Mouse (Mus musculus): Measurements from ENCODE around the gene Zfyve27. TPM values are rescaled to one million over a fixed set of nuclear protein-coding genes. Genes with fewer than 3 reads are reported as not detected.

Zfyve27 gene
- polyA plus RNA-seq, 1 experiment from 2014 or later: 17.5 TPM

GRCm38 (mm10) chr19:42226451-42226850 lies 62.7 kb downstream of the Zfyve27 start:
- no peaks in the 10 kb centered on the region for H3K36me3 ChIP-seq (ENCODE audit: control insufficient read depth, insufficient read depth, low read length)
- H3K27ac ChIP-seq (ENCODE audit: low read depth): no peak overlapping the region
- H3K9ac ChIP-seq (ENCODE audit: low read length): no peak overlapping the region
- H3K9me3 ChIP-seq (ENCODE audit: control insufficient read depth, low read length): no peaks in the 10 kb centered on the region
- H3K4me3 ChIP-seq (ENCODE audit: low read depth, low read length): no peak overlapping the region
- H3K4me1 ChIP-seq (replicated peaks; ENCODE audit: control insufficient read depth, insufficient read depth, low read length): no peaks in the 10 kb centered on the region
- WGBS: 78% methylated on average over 10 of the region's 10 CpGs
- no peak for ATAC-seq (replicated peaks; ENCODE audit: low FRiP score, low TSS enrichment, low read depth)
- H3K4me2 ChIP-seq (ENCODE audit: low read length): no peak overlapping the region
- no peak for DNase-seq (ENCODE audit: low spot score)
- no peaks in the 10 kb centered on the region for H3K27me3 ChIP-seq (replicated peaks; ENCODE audit: control insufficient read depth, insufficient read depth, low read length)

DNA sequence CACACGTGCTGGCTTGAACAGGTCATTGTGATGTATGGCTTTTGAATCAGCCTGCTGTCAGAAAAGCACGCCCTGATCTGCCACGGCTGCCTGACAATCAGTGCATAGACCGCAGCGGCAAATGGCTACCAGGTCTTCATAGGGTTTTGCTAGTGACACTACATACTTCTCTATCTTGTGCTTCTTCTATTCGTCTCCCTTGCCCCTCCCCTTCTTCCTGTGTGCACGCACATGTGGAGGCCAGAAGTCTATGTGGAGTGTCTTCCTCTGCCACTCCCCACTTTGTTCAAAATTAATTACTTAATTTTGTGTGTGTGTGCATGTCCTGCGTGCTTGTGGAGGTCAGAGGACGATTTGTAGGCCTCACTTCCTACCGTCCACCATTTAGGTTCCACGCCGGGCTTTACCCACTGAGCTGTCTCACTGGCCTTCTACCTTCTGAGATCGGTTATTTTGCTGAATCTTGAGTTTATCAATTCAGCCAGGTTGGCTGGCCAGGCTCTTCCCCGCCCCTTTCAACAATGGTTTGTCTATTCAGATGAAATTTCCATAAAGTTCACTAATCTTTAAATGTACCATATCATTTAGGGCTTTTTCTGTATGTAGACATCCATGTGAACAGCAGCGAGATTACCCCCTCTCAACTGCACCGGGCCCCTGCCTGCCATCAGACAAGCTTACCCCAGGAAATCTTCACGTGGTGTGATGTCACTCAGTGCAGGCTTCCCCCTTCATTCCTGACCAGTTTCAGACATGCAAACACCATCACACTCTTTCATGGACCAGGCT lies 65.9 kb downstream of the Zfyve27 start:
- Histone ChIP-seq H3K9me3 (ENCODE audit: control insufficient read depth, low read length) (no peaks in the 10 kb centered on the region), H3K27ac (ENCODE audit: low read depth) (no peak overlapping the region), H3K4me2 (ENCODE audit: low read length) (no peak overlapping the region), H3K27me3 (replicated peaks; ENCODE audit: control insufficient read depth, insufficient read depth, low read length) (no peaks in the 10 kb centered on the region), H3K4me3 (ENCODE audit: low read depth, low read length) (no peak overlapping the region), H3K4me1 (replicated peaks; ENCODE audit: control insufficient read depth, insufficient read depth, low read length) (no peaks in the 10 kb centered on the region), H3K36me3 (ENCODE audit: control insufficient read depth, insufficient read depth, low read length) (no peaks in the 10 kb centered on the region), H3K9ac (ENCODE audit: low read length) (no peak overlapping the region)
- ATAC-seq (replicated peaks; ENCODE audit: low FRiP score, low TSS enrichment, low read depth) (no peak), DNase-seq (ENCODE audit: low spot score) (no peak)
- 74% methylated on average over 17 of the region's 17 CpGs for WGBS

GRCm38 (mm10) chr19:42230288-42230568 lies 66.5 kb downstream of the Zfyve27 start:
- no peaks in the 10 kb centered on the region for H3K27me3 ChIP-seq (replicated peaks; ENCODE audit: control insufficient read depth, insufficient read depth, low read length)
- no peak overlapping the region for H3K4me2 ChIP-seq (ENCODE audit: low read length)
- DNase-seq (ENCODE audit: low spot score) (no peak), ATAC-seq (replicated peaks; ENCODE audit: low FRiP score, low TSS enrichment, low read depth) (no peak)
- no peak overlapping the region for H3K9ac ChIP-seq (ENCODE audit: low read length)
- H3K4me1 ChIP-seq (replicated peaks; ENCODE audit: control insufficient read depth, insufficient read depth, low read length): no peaks in the 10 kb centered on the region
- H3K4me3 ChIP-seq (ENCODE audit: low read depth, low read length): no peak overlapping the region
- no peak overlapping the region for H3K27ac ChIP-seq (ENCODE audit: low read depth)
- no peaks in the 10 kb centered on the region for H3K9me3 ChIP-seq (ENCODE audit: control insufficient read depth, low read length)
- no peaks in the 10 kb centered on the region for H3K36me3 ChIP-seq (ENCODE audit: control insufficient read depth, insufficient read depth, low read length)
- 68% methylated on average over 5 of the region's 5 CpGs for WGBS

DNA sequence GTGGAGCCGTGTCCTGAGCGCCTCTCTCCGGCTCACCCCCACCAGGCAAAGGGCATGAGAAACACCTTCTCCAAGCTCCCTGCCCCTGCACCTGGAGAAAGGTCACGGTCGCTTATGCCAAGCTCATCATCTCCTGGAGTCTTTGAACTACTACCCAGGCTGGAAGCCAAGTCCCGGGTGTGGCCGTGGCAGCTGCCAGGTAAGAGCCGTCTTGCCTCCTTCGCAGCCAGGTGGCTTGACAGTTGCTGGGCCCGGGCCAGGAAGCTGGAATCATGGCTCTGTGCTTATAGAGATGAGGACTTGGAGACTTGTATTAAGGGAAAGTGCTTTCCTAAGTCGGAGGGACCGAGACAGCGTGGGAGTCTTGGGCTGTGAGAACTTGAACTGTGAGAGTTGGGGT lies 67.2 kb downstream of the Zfyve27 start:
- ATAC-seq (replicated peaks; ENCODE audit: low FRiP score, low TSS enrichment, low read depth) (no peak), DNase-seq (ENCODE audit: low spot score) (no peak)
- no peaks in the 10 kb centered on the region for H3K9me3 ChIP-seq (ENCODE audit: control insufficient read depth, low read length)
- H3K27ac ChIP-seq (ENCODE audit: low read depth): no peak overlapping the region
- no peaks in the 10 kb centered on the region for H3K4me1 ChIP-seq (replicated peaks; ENCODE audit: control insufficient read depth, insufficient read depth, low read length)
- no peak overlapping the region for H3K4me3 ChIP-seq (ENCODE audit: low read depth, low read length)
- no peaks in the 10 kb centered on the region for H3K27me3 ChIP-seq (replicated peaks; ENCODE audit: control insufficient read depth, insufficient read depth, low read length)
- no peaks in the 10 kb centered on the region for H3K36me3 ChIP-seq (ENCODE audit: control insufficient read depth, insufficient read depth, low read length)
- no peak overlapping the region for H3K4me2 ChIP-seq (ENCODE audit: low read length)
- H3K9ac ChIP-seq (ENCODE audit: low read length): no peak overlapping the region
- WGBS: 86% methylated on average over 13 of the region's 13 CpGs

GRCm38 (mm10) chr19:42237602-42238340 lies 74.0 kb downstream of the Zfyve27 start:
- Histone ChIP-seq H3K36me3 (ENCODE audit: control insufficient read depth, insufficient read depth, low read length) (no peaks in the 10 kb centered on the region), H3K27me3 (replicated peaks; ENCODE audit: control insufficient read depth, insufficient read depth, low read length) (no peaks in the 10 kb centered on the region), H3K4me3 (ENCODE audit: low read depth, low read length) (no peak overlapping the region), H3K27ac (ENCODE audit: low read depth) (no peak overlapping the region), H3K4me2 (ENCODE audit: low read length) (no peak overlapping the region), H3K9me3 (ENCODE audit: control insufficient read depth, low read length) (no peaks in the 10 kb centered on the region), H3K9ac (ENCODE audit: low read length) (no peak overlapping the region), H3K4me1 (replicated peaks; ENCODE audit: control insufficient read depth, insufficient read depth, low read length) (no peaks in the 10 kb centered on the region)
- DNase-seq (ENCODE audit: low spot score) (no peak), ATAC-seq (replicated peaks; ENCODE audit: low FRiP score, low TSS enrichment, low read depth) (no peak)
- 34% methylated on average over 4 of the region's 4 CpGs for WGBS

DNA sequence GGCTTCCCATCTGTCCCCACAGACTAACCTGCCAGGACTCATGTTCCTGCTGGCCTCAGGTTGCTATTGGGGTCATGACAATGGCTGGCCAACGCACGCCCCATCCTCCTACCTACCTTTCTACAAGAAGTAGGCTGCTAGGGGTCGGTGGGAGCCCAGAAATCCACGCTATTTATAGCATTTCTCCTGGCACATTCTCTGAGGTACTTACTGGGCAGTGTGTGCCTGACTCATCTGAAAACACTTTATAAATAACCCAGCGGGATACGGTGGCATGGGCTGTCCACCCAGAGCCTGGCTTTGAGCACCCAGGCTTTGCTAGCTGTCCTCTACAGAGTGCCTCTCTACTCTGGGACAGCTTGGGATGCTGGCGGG lies 74.6 kb downstream of the Zfyve27 start:
- Histone ChIP-seq H3K27ac (ENCODE audit: low read depth) (no peak overlapping the region), H3K36me3 (ENCODE audit: control insufficient read depth, insufficient read depth, low read length) (no peaks in the 10 kb centered on the region), H3K4me2 (ENCODE audit: low read length) (no peak overlapping the region), H3K9ac (ENCODE audit: low read length) (no peak overlapping the region), H3K9me3 (ENCODE audit: control insufficient read depth, low read length) (no peaks in the 10 kb centered on the region), H3K27me3 (replicated peaks; ENCODE audit: control insufficient read depth, insufficient read depth, low read length) (no peaks in the 10 kb centered on the region), H3K4me3 (ENCODE audit: low read depth, low read length) (no peak overlapping the region), H3K4me1 (replicated peaks; ENCODE audit: control insufficient read depth, insufficient read depth, low read length) (no peaks in the 10 kb centered on the region)
- 65% methylated on average over 7 of the region's 7 CpGs for WGBS
- DNase-seq (ENCODE audit: low spot score) (no peak), ATAC-seq (replicated peaks; ENCODE audit: low FRiP score, low TSS enrichment, low read depth) (no peak)

- H3K9me3 ChIP-seq (ENCODE audit: control insufficient read depth, low read length): no peaks in the 10 kb centered on the region
- ATAC-seq (replicated peaks; ENCODE audit: low FRiP score, low TSS enrichment, low read depth): no peak
- H3K4me3 ChIP-seq (ENCODE audit: low read depth, low read length): no peak overlapping the region
- no peaks in the 10 kb centered on the region for H3K36me3 ChIP-seq (ENCODE audit: control insufficient read depth, insufficient read depth, low read length)
- H3K4me2 ChIP-seq (ENCODE audit: low read length): no peak overlapping the region
- 43% methylated on average over 8 of the region's 8 CpGs for WGBS
- no peaks in the 10 kb centered on the region for H3K4me1 ChIP-seq (replicated peaks; ENCODE audit: control insufficient read depth, insufficient read depth, low read length)
- no peak for DNase-seq (ENCODE audit: low spot score)
- H3K27me3 ChIP-seq (replicated peaks; ENCODE audit: control insufficient read depth, insufficient read depth, low read length): no peaks in the 10 kb centered on the region
- no peak overlapping the region for H3K27ac ChIP-seq (ENCODE audit: low read depth)
- H3K9ac ChIP-seq (ENCODE audit: low read length): no peak overlapping the region
Observed at GRCm38 (mm10) chr19:42240881-42241280, 77.1 kb downstream of the Zfyve27 start.

GRCm38 (mm10) chr19:42243401-42243800 lies 79.7 kb downstream of the Zfyve27 start:
- no peak for DNase-seq (ENCODE audit: low spot score)
- WGBS: 47% methylated on average over 3 of the region's 3 CpGs
- Histone ChIP-seq H3K27ac (ENCODE audit: low read depth) (no peak overlapping the region), H3K4me1 (replicated peaks; ENCODE audit: control insufficient read depth, insufficient read depth, low read length) (no peaks in the 10 kb centered on the region), H3K27me3 (replicated peaks; ENCODE audit: control insufficient read depth, insufficient read depth, low read length) (no peaks in the 10 kb centered on the region), H3K9ac (ENCODE audit: low read length) (no peak overlapping the region), H3K4me3 (ENCODE audit: low read depth, low read length) (no peak overlapping the region), H3K9me3 (ENCODE audit: control insufficient read depth, low read length) (no peaks in the 10 kb centered on the region), H3K4me2 (ENCODE audit: low read length) (no peak overlapping the region), H3K36me3 (ENCODE audit: control insufficient read depth, insufficient read depth, low read length) (no peaks in the 10 kb centered on the region)
- ATAC-seq (replicated peaks; ENCODE audit: low FRiP score, low TSS enrichment, low read depth): no peak
